Mouse (Mus musculus): ENCODE results near the gene Nphp1.

Nphp1 gene

GRCm38 (mm10) chr2:127749376-127749775 is 39.3 kb downstream of the Nphp1 start:
- DNase-seq (ENCODE audit: low read depth, low spot score) = no peak

- no peak for DNase-seq (ENCODE audit: low read depth, low spot score)
Measured at GRCm38 (mm10) chr2:127748316-127748715, 40.4 kb downstream of the Nphp1 start.

GRCm38 (mm10) chr2:127742637-127743036 is 46.1 kb downstream of the Nphp1 start:
- DNase-seq (ENCODE audit: low read depth, low spot score) = no peak

GRCm38 (mm10) chr2:127740756-127741519 is 47.8 kb downstream of the Nphp1 start:
- no peak for DNase-seq (ENCODE audit: low read depth, low spot score)

GRCm38 (mm10) chr2:127737885-127738284 is 50.8 kb downstream of the Nphp1 start:
- DNase-seq (ENCODE audit: low read depth, low spot score) = no peak

GRCm38 (mm10) chr2:127736631-127737209 is 52.0 kb downstream of the Nphp1 start:
- DNase-seq (ENCODE audit: low read depth, low spot score) = no peak

GRCm38 (mm10) chr2:127735512-127736145 is 53.1 kb downstream of the Nphp1 start:
- no peak for DNase-seq (ENCODE audit: low read depth, low spot score)

- no peak for DNase-seq (ENCODE audit: low read depth, low spot score)
Measured at GRCm38 (mm10) chr2:127734889-127735288, 53.8 kb downstream of the Nphp1 start.

GRCm38 (mm10) chr2:127730301-127730997 is 58.2 kb downstream of the Nphp1 start:
- no peak for DNase-seq (ENCODE audit: low read depth, low spot score)

GRCm38 (mm10) chr2:127729671-127730070 is 59.0 kb downstream of the Nphp1 start, which contains the start of gene Mall:
Gene Mall (minus strand): TSS chr2:127729932.
- DNase-seq (ENCODE audit: low read depth, low spot score) = no peak

GRCm38 (mm10) chr2:127728661-127729450 is 59.8 kb downstream of the Nphp1 start:
- no peak for DNase-seq (ENCODE audit: low read depth, low spot score)

- DNase-seq (ENCODE audit: low read depth, low spot score) = no peak
Measured at GRCm38 (mm10) chr2:127728146-127728545, 60.6 kb downstream of the Nphp1 start.

GRCm38 (mm10) chr2:127723193-127723592 is 65.5 kb downstream of the Nphp1 start:
- no peak for DNase-seq (ENCODE audit: low read depth, low spot score)

GRCm38 (mm10) chr2:127722176-127722892 is 66.4 kb downstream of the Nphp1 start:
- peak; percentile 11 for DNase-seq (ENCODE audit: low read depth, low spot score)

GRCm38 (mm10) chr2:127718839-127719468 is 69.7 kb downstream of the Nphp1 start:
- no peak for DNase-seq (ENCODE audit: low read depth, low spot score)

- DNase-seq (ENCODE audit: low read depth, low spot score) = no peak
Measured at GRCm38 (mm10) chr2:127714726-127715125, 74.0 kb downstream of the Nphp1 start.

GRCm38 (mm10) chr2:127708792-127709191 is 79.9 kb downstream of the Nphp1 start:
- no peak for DNase-seq (ENCODE audit: low read depth, low spot score)

GRCm38 (mm10) chr2:127708060-127708459 is 80.6 kb downstream of the Nphp1 start:
- DNase-seq (ENCODE audit: low read depth, low spot score) = no peak

GRCm38 (mm10) chr2:127705267-127705666 is 83.4 kb downstream of the Nphp1 start:
- no peak for DNase-seq (ENCODE audit: low read depth, low spot score)

Measured in telencephalon, adult 2 months (tissue).